Mouse (Mus musculus): Measurements from ENCODE around the gene Slit1. TPM values are rescaled to one million over a fixed set of nuclear protein-coding genes. Genes with fewer than 3 reads are reported as not detected.

Slit1 gene
- polyA plus RNA-seq, 1 experiment from 2014 or later, result 0.97 TPM

DNA sequence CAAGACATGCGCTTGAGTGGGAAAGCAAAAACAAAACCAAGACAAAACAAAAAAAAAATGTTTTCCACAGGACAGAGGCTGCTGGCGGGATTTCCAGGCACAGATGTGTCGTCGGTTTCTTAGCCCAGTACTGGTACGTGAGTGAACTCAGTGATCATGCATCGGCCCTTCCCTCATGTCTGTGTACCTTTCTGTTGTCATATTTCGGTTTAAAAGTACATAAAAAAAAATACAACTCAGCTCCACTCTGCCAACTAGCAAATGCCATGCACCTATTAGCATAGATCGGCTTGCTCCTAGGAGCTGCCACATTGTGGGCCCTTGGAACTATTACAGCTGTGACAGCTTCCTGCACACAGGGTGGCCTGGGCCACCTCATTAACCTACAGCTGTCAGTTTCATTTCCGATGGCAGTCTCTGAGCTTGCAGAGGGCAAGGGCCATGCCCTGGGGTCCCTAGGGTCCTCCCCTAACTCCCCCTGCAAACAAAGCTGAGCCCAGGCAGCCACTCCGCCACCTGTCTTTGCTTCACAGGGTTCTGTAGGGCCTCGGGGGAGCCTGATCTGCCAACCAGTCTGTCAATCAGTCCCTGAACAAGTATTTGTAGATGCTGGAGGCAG, 127.8 kb downstream of the Slit1 start:
- no peak for ATAC-seq (ENCODE audit: insufficient read depth, low FRiP score)
- no peak overlapping the region for H3K4me2 ChIP-seq (ENCODE audit: low read depth, low read length)

DNA sequence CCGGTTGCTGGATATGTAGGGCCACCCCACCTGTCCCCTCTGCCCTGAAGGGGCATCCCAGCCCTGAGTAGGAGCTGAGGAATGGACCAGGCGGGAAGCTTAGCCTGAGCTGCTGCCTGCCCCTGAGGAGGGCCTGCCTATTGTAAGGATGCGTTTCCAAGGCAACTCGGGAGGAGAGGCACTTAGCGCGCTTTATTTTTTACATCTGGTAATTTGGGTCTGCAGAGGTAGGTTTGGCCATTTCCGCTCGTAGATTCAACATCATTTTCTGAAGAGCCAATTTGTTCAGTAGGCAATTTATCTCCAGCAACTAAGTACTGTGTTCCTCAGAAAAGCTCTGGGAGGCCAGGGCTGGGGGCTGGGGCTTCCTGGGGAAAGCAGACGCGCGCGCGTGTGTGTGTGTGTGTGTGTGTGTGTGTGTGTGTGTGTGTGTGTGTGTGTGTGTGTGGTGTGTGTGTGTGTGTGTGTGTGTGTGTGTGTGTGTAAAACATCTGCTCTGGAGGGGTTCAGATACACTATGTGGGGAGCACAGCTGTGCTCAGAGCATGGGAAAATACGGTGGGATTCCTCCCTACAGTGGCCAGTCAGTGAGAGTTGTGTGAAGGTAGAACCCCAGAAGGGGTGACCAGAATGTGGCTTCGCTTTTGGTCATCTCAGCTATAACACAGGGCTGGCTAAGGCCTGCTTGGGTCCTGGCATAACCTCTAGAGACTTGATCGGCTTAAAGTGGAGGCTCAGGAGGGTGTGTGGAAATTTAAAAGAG, 130.0 kb downstream of the Slit1 start:
- H3K4me3 ChIP-seq (replicated peaks; ENCODE audit: low read length), result no peak overlapping the region
- 0 out of 2 replicates have a peak, but pooled peaks have one; percentile 9 for ATAC-seq (ENCODE audit: insufficient read depth, low FRiP score)
- no peak overlapping the region for H3K4me2 ChIP-seq (ENCODE audit: low read depth, low read length)
- H3K27ac ChIP-seq (ENCODE audit: low read length), result no peak overlapping the region
- no peaks in the 10 kb centered on the region for H3K36me3 ChIP-seq (ENCODE audit: control insufficient read depth, insufficient read depth, low read length)
- no peaks in the 10 kb centered on the region for H3K9me3 ChIP-seq (replicated peaks; ENCODE audit: control insufficient read depth, low read length)
- H3K4me1 ChIP-seq (ENCODE audit: control insufficient read depth, insufficient read depth, low read length), result no peaks in the 10 kb centered on the region
- WGBS, result 32% methylated on average over 16 of the region's 16 CpGs
- H3K27me3 ChIP-seq (ENCODE audit: control insufficient read depth, insufficient read depth, low read length), result no peaks in the 10 kb centered on the region
- H3K9ac ChIP-seq (ENCODE audit: low read length), result no peak overlapping the region; the same call in 1 of the 2 replicates

More for the DNA sequence above, 127.8 kb downstream of the Slit1 start:
- H3K27me3 ChIP-seq (ENCODE audit: control insufficient read depth, insufficient read depth, low read length), result no peaks in the 10 kb centered on the region
- no peaks in the 10 kb centered on the region for H3K4me1 ChIP-seq (ENCODE audit: control insufficient read depth, insufficient read depth, low read length)
- H3K9ac ChIP-seq (ENCODE audit: low read length), result no peak overlapping the region
- WGBS, result 66% methylated on average over 11 of the region's 11 CpGs
- H3K4me3 ChIP-seq (replicated peaks; ENCODE audit: low read length), result no peak overlapping the region
- H3K36me3 ChIP-seq (ENCODE audit: control insufficient read depth, insufficient read depth, low read length), result no peaks in the 10 kb centered on the region
- H3K9me3 ChIP-seq (replicated peaks; ENCODE audit: control insufficient read depth, low read length), result no peaks in the 10 kb centered on the region
- no peak overlapping the region for H3K27ac ChIP-seq (ENCODE audit: low read length)

DNA sequence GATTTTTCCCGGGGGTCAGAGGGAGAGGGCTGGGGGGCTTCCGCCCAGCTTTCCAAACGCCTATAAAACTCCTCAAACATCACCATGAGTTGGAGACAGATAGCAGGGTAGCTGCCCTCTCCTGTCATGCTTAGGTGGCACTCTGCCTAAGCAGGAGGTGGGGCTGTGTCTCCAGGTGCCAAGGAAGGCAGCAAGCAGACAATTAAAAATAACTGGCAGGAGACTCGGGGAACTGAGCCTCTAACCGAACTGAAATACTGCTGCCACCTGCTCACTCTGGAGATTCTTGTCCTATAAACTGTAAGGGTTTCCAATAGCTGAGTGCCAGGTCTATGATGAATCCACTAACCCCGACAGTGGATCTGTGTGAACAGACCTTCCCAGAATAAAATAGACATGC, 131.8 kb downstream of the Slit1 start:
- Histone ChIP-seq H3K4me2 (ENCODE audit: low read depth, low read length) (no peak overlapping the region), H3K27me3 (ENCODE audit: control insufficient read depth, insufficient read depth, low read length) (no peaks in the 10 kb centered on the region), H3K4me1 (ENCODE audit: control insufficient read depth, insufficient read depth, low read length) (no peaks in the 10 kb centered on the region), H3K36me3 (ENCODE audit: control insufficient read depth, insufficient read depth, low read length) (no peaks in the 10 kb centered on the region), H3K4me3 (replicated peaks; ENCODE audit: low read length) (no peak overlapping the region), H3K9ac (ENCODE audit: low read length) (no peak overlapping the region), H3K27ac (ENCODE audit: low read length) (no peak overlapping the region), H3K9me3 (replicated peaks; ENCODE audit: control insufficient read depth, low read length) (no peaks in the 10 kb centered on the region)
- WGBS, result 75% methylated on average over 6 of the region's 6 CpGs
- ATAC-seq (ENCODE audit: insufficient read depth, low FRiP score), result no peak

DNA sequence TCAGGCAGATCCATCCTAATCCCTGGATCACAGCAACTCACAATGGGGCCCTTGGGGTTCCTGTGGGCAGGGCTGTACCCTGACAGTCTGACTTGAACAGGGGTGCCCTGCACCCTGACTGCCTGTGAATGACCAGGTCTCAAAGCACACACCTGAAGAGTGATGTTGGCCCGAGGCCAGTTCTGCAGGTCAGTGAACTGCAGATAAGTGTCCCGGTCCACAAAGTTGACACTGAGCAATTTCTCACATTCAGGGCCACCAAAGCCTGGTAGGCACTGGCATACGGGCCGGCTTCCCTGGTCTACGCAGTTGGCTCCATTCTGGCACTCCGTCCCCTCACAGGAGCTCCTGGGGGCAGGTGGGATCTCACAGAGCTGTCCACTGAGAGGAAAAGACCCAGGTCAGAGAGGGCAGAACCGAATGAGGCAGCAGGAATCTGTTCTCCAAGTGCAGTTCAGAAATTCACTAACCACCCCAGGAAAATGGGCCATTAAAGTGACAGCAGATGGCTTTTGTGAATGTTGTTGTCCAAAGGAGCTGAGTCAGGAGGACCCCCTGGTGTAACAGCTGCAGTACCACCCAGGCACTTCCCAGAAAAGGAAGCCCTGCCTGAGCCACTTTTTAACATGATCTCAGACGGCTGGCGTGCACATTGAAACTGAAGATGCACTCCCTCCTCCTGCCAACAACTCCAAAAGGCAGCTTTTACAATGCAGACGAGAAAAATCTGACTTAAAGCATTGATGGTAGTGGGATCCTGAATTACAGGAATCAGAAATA, 137.1 kb downstream of the Slit1 start:
- no peaks in the 10 kb centered on the region for H3K9me3 ChIP-seq (replicated peaks; ENCODE audit: control insufficient read depth, low read length)
- ATAC-seq (ENCODE audit: insufficient read depth, low FRiP score), result peak; percentile 44; the same call in 1 of the 2 replicates
- no peaks in the 10 kb centered on the region for H3K4me1 ChIP-seq (ENCODE audit: control insufficient read depth, insufficient read depth, low read length)
- no peak overlapping the region for H3K27ac ChIP-seq (ENCODE audit: low read length)
- H3K27me3 ChIP-seq (ENCODE audit: control insufficient read depth, insufficient read depth, low read length), result no peaks in the 10 kb centered on the region
- no peak overlapping the region for H3K4me3 ChIP-seq (replicated peaks; ENCODE audit: low read length)
- no peak overlapping the region for H3K4me2 ChIP-seq (ENCODE audit: low read depth, low read length)
- WGBS, result 72% methylated on average over 10 of the region's 10 CpGs
- H3K9ac ChIP-seq (ENCODE audit: low read length), result no peak overlapping the region
- H3K36me3 ChIP-seq (ENCODE audit: control insufficient read depth, insufficient read depth, low read length), result no peaks in the 10 kb centered on the region

DNA sequence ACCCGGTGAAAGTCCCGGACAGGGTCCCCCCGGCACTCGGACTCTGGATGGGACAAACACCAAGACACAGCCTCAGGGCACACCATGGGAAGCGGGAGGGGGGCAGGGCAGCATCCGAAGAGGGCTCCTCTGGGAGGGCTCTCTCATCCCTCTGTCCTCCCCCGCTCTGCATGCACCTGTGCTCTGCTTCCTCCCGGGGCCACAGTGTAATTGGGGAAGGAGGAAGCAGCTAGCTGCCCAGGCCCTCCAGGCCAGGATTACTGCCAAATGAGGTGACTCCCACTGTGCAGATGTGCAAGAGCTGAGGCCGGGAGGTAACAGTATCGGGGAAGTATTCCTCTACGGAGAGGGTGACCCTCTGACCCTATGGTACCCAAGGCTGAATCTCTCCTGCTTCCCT, 142.8 kb downstream of the Slit1 start:
- no peak for ATAC-seq (ENCODE audit: insufficient read depth, low FRiP score)
- H3K9me3 ChIP-seq (replicated peaks; ENCODE audit: control insufficient read depth, low read length), result no peaks in the 10 kb centered on the region
- no peak overlapping the region for H3K4me2 ChIP-seq (ENCODE audit: low read depth, low read length)
- H3K9ac ChIP-seq (ENCODE audit: low read length), result no peak overlapping the region
- H3K36me3 ChIP-seq (ENCODE audit: control insufficient read depth, insufficient read depth, low read length), result no peaks in the 10 kb centered on the region
- no peak overlapping the region for H3K4me3 ChIP-seq (replicated peaks; ENCODE audit: low read length)
- H3K4me1 ChIP-seq (ENCODE audit: control insufficient read depth, insufficient read depth, low read length), result no peaks in the 10 kb centered on the region
- H3K27me3 ChIP-seq (ENCODE audit: control insufficient read depth, insufficient read depth, low read length), result no peaks in the 10 kb centered on the region
- H3K27ac ChIP-seq (ENCODE audit: low read length), result no peak overlapping the region
- WGBS, result 67% methylated on average over 11 of the region's 11 CpGs

DNA sequence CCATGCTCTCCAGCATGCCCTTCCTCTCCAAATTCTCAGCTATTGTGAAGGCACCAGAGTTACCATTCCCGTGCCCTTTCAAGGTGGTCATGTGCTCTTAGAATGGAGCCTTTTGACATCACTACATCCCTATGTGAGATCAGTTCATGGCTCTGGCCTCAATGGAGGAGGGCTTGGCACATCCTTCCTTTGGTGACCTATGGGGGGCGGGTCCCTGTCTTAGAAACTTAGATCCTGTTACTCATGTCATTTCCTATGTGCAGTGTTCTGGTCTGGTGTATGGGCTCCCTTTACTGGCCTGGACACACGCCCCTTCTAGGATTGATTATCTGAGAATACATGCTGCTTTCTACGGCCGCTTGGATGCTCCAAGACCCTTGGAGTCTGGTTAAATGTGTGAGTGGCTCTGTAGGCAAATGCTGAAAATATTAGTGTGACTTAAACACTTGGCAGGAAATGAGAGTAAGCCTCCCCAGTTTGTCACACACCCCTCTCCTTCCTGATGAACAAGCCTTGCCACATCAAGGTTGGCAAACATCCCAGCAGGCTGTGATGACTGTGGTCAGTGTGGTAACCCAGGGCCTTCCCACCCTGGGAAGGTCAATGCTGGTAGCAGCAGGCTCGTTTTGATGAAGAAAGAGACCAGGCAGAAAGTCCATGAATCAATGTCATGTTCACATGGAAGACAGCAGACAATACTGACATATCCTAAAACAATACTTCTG, 146.1 kb downstream of the Slit1 start:
- H3K27ac ChIP-seq (ENCODE audit: low read length), result no peak overlapping the region
- no peaks in the 10 kb centered on the region for H3K9me3 ChIP-seq (replicated peaks; ENCODE audit: control insufficient read depth, low read length)
- H3K9ac ChIP-seq (ENCODE audit: low read length), result no peak overlapping the region
- no peak overlapping the region for H3K4me3 ChIP-seq (replicated peaks; ENCODE audit: low read length)
- H3K4me1 ChIP-seq (ENCODE audit: control insufficient read depth, insufficient read depth, low read length), result no peaks in the 10 kb centered on the region; the same call in 1 of the 2 replicates
- H3K4me2 ChIP-seq (ENCODE audit: low read depth, low read length), result no peak overlapping the region
- H3K36me3 ChIP-seq (ENCODE audit: control insufficient read depth, insufficient read depth, low read length), result no peaks in the 10 kb centered on the region
- no peaks in the 10 kb centered on the region for H3K27me3 ChIP-seq (ENCODE audit: control insufficient read depth, insufficient read depth, low read length)
- WGBS, result 71% methylated on average over 6 of the region's 6 CpGs
- ATAC-seq (ENCODE audit: insufficient read depth, low FRiP score), result peak; percentile 56; the same call in 1 of the 2 replicates

DNA sequence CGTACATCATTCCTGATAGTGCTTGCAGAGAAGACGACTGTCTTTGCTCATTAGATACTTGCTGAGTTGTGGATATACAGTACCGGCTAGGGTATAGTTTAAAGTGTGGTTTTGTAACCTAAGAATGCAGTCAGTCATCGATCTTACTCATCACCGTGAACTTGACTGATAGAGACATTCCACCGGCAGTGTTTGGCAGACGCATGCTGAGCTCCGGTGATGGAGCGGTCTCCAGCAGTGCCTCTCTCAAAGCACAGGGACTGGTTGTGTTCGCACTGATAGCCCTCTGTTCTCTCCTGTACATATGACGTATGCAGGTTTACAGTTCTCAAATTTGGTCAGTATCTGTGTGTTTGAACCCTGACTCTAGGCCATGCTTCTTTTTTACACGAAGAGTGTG, 151.7 kb downstream of the Slit1 start:
- no peak overlapping the region for H3K27ac ChIP-seq (ENCODE audit: low read length)
- H3K4me2 ChIP-seq (ENCODE audit: low read depth, low read length), result no peak overlapping the region
- H3K36me3 ChIP-seq (ENCODE audit: control insufficient read depth, insufficient read depth, low read length), result no peaks in the 10 kb centered on the region
- H3K4me1 ChIP-seq (ENCODE audit: control insufficient read depth, insufficient read depth, low read length), result no peaks in the 10 kb centered on the region; the same call in 1 of the 2 replicates
- no peak for ATAC-seq (ENCODE audit: insufficient read depth, low FRiP score)
- no peaks in the 10 kb centered on the region for H3K9me3 ChIP-seq (replicated peaks; ENCODE audit: control insufficient read depth, low read length)
- no peak overlapping the region for H3K9ac ChIP-seq (ENCODE audit: low read length)
- no peak overlapping the region for H3K4me3 ChIP-seq (replicated peaks; ENCODE audit: low read length)
- H3K27me3 ChIP-seq (ENCODE audit: control insufficient read depth, insufficient read depth, low read length), result no peaks in the 10 kb centered on the region
- 74% methylated on average over 12 of the region's 12 CpGs for WGBS

DNA sequence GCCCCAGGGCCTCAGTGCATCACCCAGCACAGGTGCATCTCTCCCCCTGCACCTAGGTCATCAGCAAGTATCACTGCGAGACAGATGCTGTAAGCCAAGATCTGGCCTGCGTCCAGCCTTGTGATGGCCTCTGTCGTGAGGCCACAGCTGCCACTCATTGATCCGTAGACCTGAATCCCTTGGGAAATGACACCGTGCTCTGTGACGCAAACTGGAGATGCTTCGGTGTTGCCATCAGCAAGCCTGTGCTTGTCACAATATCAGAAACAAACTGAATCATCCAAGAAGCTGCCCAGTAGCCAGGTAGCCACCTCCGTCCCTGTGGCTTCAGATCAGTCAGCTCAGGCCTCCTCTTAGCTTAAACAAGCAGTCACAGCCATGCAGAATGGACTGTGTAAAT, 153.8 kb downstream of the Slit1 start:
- no peak overlapping the region for H3K4me2 ChIP-seq (ENCODE audit: low read depth, low read length)
- no peaks in the 10 kb centered on the region for H3K27me3 ChIP-seq (ENCODE audit: control insufficient read depth, insufficient read depth, low read length)
- no peak overlapping the region for H3K27ac ChIP-seq (ENCODE audit: low read length)
- 87% methylated on average over 8 of the region's 8 CpGs for WGBS
- ATAC-seq (ENCODE audit: insufficient read depth, low FRiP score), result no peak
- H3K4me1 ChIP-seq (ENCODE audit: control insufficient read depth, insufficient read depth, low read length), result no peaks in the 10 kb centered on the region
- no peak overlapping the region for H3K9ac ChIP-seq (ENCODE audit: low read length)
- H3K36me3 ChIP-seq (ENCODE audit: control insufficient read depth, insufficient read depth, low read length), result no peaks in the 10 kb centered on the region; the same call in 1 of the 2 replicates
- H3K4me3 ChIP-seq (replicated peaks; ENCODE audit: low read length), result no peak overlapping the region
- H3K9me3 ChIP-seq (replicated peaks; ENCODE audit: control insufficient read depth, low read length), result no peaks in the 10 kb centered on the region
